ENCODE assay signal across 9 mouse cellular contexts in genomic region chr5:43582876-43583275, GRCm38 (mm10).
DNase-seq lines count a peak whose midpoint lies in the region; ATAC-seq and TF ChIP-seq lines count a peak whose summit lies in the region.
"Had no signal": no experiment of that assay in that cellular context is flagged by ENCODE, and none has a peak within 500 bp of the region (broad histone marks: within the 10 kb centered on the region; RNA-seq: fewer than 3 reads in every experiment).

No protein-coding gene starts in this region.

- H3K27me3 ChIP-seq in cerebellum, adult 2 months (ENCODE audit: control insufficient read depth, insufficient read depth, low read length), result no peaks in the 10 kb centered on the region
- no peaks in the 10 kb centered on the region for H3K27me3 ChIP-seq in Patski
- H3K27me3 ChIP-seq: limb, embryonic 15.5 days had no signal

- CTCF ChIA-PET in Patski (lab: Charles Lee), result interaction anchor here (0.7 to 5.7 kb wide), 15 partner anchors 11 to 219 kb away, joined by 3 to 46 read pairs (median 3); no protein-coding TSS in a partner anchor

- DNase-seq in cerebellum, adult 2 months, result no peak
- DNase-seq in cerebellum, adult 9-11 months, result no peak
- peak; percentile 20 to 22 for DNase-seq in left cerebral cortex, adult 18-20 months (ENCODE audit: low spot score in 2 of 2)
- no peak for DNase-seq in left cerebral cortex, postnatal 10 days (ENCODE audit: extremely low spot score in 1 of 2, low spot score in 2 of 2)
- DNase-seq in Patski (ENCODE audit: low read depth, low spot score), result no peak
- peak; percentile 35 for DNase-seq in layer of hippocampus, adult 11-12 months (ENCODE audit: low spot score)
- peak; percentile 15 for DNase-seq in retina, embryonic 14.5 days (ENCODE audit: low spot score)

- no peak for TF ChIP-seq POLR2A in cerebellum, adult 2 months (IDR thresholded peaks at IDR 0.05; ENCODE audit: borderline replicate concordance, insufficient read depth, low read length)

- H3K4me3 ChIP-seq in cerebellum, adult 2 months (replicated peaks; ENCODE audit: insufficient read depth, low read depth, low read length), result no peak overlapping the region
- H3K4me3 ChIP-seq: limb, embryonic 15.5 days had no signal

- in situ Hi-C loops in Patski (cut with MboI; ENCODE audit: low pct_unique_long_range_greater_than_20kb), result no loop called here

- peak; percentile 30; the same call in 1 of the 2 replicates for TF ChIP-seq CTCF in cerebellum, adult 2 months (IDR thresholded peaks at IDR 0.05; ENCODE audit: borderline replicate concordance, insufficient read depth, low read depth, low read length)
- peak; percentile 68 for TF ChIP-seq CTCF in Patski (IDR thresholded peaks at IDR 0.05)

- ATAC-seq in Patski, result no peak
- ATAC-seq in inflammation-experienced regulatory T-cells, adult 6 months, result no peak

- POLR2A ChIA-PET in Patski (lab: Charles Lee), result interaction anchor here (1.4 to 1.9 kb wide), 2 partner anchors 13 to 158 kb away, joined by 3 to 4 read pairs; no protein-coding TSS in a partner anchor

- intact Hi-C loops in left cerebral cortex, postnatal 10 days (cut with DNase I), result no loop called here

- H3K27ac ChIP-seq in cerebellum, adult 2 months (ENCODE audit: insufficient read depth, low read length), result no peak overlapping the region
- H3K27ac ChIP-seq: limb, embryonic 15.5 days had no signal

- WGBS in cerebellum, adult 2 months, result 42% methylated on average over 2 of the region's 2 CpGs

- H3K4me1 ChIP-seq in cerebellum, adult 2 months (ENCODE audit: control insufficient read depth, insufficient read depth, low read length), result no peaks in the 10 kb centered on the region; the same call in 1 of the 2 replicates

Comparison
In these comparisons a context has a peak if more than half of its experiments do, and no peak if none do; other contexts are left out.
1. DNase-seq: peak in left cerebral cortex, adult 18-20 months (2 of 2), layer of hippocampus, adult 11-12 months (single experiment) and retina, embryonic 14.5 days (single experiment); none in cerebellum, adult 2 months (0 of 2), cerebellum, adult 9-11 months (single experiment), left cerebral cortex, postnatal 10 days (0 of 2) and Patski (single experiment).